Mouse (Mus musculus) myocyte (in vitro differentiated cells): Measurements from ENCODE around the gene Sh3d19. TPM values are rescaled to one million over a fixed set of nuclear protein-coding genes. Genes with fewer than 3 reads are reported as not detected.

ENCODE experiments used
- H3K27me3 ChIP-seq: one replicate; pipeline ENCODE4 v1.6.1; 2011; ENCODE audit not compliant: control insufficient read depth, insufficient read depth, insufficient read length
- H3K36me3 ChIP-seq: one replicate; pipeline ENCODE4 v1.6.1; 2011; ENCODE audit not compliant: control insufficient read depth, insufficient read depth
- H3K4me2 ChIP-seq: one replicate; pipeline ENCODE4 v1.6.1; 2011; ENCODE audit warnings: low read depth, control low read depth
- H3K4me3 ChIP-seq: one replicate; pipeline ENCODE4 v1.5.1; 2011; ENCODE audit warnings: mild to moderate bottlenecking, control low read depth, moderate library complexity
- H3K79me2 ChIP-seq: one replicate; pipeline ENCODE4 v1.6.1; 2011; ENCODE audit not compliant: control insufficient read depth, insufficient read depth
- H3ac ChIP-seq: one replicate; pipeline ENCODE4 v1.6.1; 2011; ENCODE audit not compliant: control insufficient read depth, insufficient read length
- CEBPB ChIP-seq: IDR thresholded peaks from 2 replicates; pipeline ENCODE4 v1.6.1; 2011; ENCODE audit warnings: mild to moderate bottlenecking, moderate library complexity; ENCODE audit not compliant: poor library complexity, insufficient read depth, severe bottlenecking
- E2F4 ChIP-seq: IDR thresholded peaks from one replicate; pipeline ENCODE4 v1.6.1; 2011; ENCODE audit warnings: mild to moderate bottlenecking, control low read depth, moderate library complexity; ENCODE audit not compliant: insufficient read depth
- MAX ChIP-seq: IDR thresholded peaks from one replicate; pipeline ENCODE4 v1.6.1; 2011; ENCODE audit warnings: low read depth, mild to moderate bottlenecking, control low read depth
- MYOD1 ChIP-seq, 3 experiments: IDR thresholded peaks; one replicate each; pipeline ENCODE4 v1.6.1; 2011; ENCODE audit warnings: control low read depth in 2 of 3, low read depth in 2 of 3, mild to moderate bottlenecking in 2 of 3, moderate library complexity in 1 of 3; ENCODE audit not compliant: insufficient read length in 2 of 3, control insufficient read depth in 1 of 3
- MYOG ChIP-seq, 3 experiments: IDR thresholded peaks; one replicate each; pipeline ENCODE4 v1.6.1; 2011; ENCODE audit warnings: control low read depth in 2 of 3, low read depth in 2 of 3, mild to moderate bottlenecking in 2 of 3; ENCODE audit not compliant: insufficient read length in 2 of 3, control insufficient read depth in 1 of 3, insufficient read depth in 1 of 3
- POLR2A ChIP-seq: IDR thresholded peaks from one replicate; pipeline ENCODE4 v1.6.1; 2011; ENCODE audit warnings: low read depth, mild to moderate bottlenecking, control low read depth, moderate library complexity; ENCODE audit not compliant: insufficient read length
- POLR2AphosphoS2 ChIP-seq: IDR thresholded peaks from one replicate; pipeline ENCODE4 v1.6.1; 2011; ENCODE audit warnings: low read depth, control low read depth; ENCODE audit not compliant: insufficient read length
- REST ChIP-seq: IDR thresholded peaks from one replicate; pipeline ENCODE4 v1.6.1; 2011; ENCODE audit warnings: mild to moderate bottlenecking, control low read depth, moderate library complexity; ENCODE audit not compliant: insufficient read depth, insufficient read length
- SRF ChIP-seq: IDR thresholded peaks from one replicate; pipeline ENCODE4 v1.6.1; 2011; ENCODE audit warnings: low read depth; ENCODE audit not compliant: control insufficient read depth, insufficient read length
- TCF12 ChIP-seq: IDR thresholded peaks from one replicate; pipeline ENCODE4 v1.6.1; 2011; ENCODE audit warnings: mild to moderate bottlenecking, control low read depth; ENCODE audit not compliant: poor library complexity, insufficient read depth, severe bottlenecking
- TCF3 ChIP-seq: IDR thresholded peaks from one replicate; pipeline ENCODE4 v1.6.1; 2011; ENCODE audit warnings: low read depth, control low read depth; ENCODE audit not compliant: insufficient read length
- USF1 ChIP-seq: IDR thresholded peaks from one replicate; pipeline ENCODE4 v1.6.1; 2011; ENCODE audit warnings: low read depth, mild to moderate bottlenecking, control low read depth, moderate library complexity
- polyA plus RNA-seq: library from polyadenylated mRNA; unstranded; fragments of >200 nt; fragmentation: generic; extraction: Trizol; gene quantifications from one replicate; pipeline ENCODE4 v1.2.1, GENCODE M21; 2012; ENCODE audit warnings: missing spikeins

Gene Sh3d19
- polyA plus RNA-seq, 1 experiment, result 7.0 TPM

- Histone ChIP-seq H3K79me2 (no peaks in the 10 kb centered on the region), H3ac (no peak overlapping the region), H3K27me3 (no peaks in the 10 kb centered on the region), H3K4me2 (no peak overlapping the region), H3K4me3 (no peak overlapping the region), H3K36me3 (no peaks in the 10 kb centered on the region)
- TF ChIP-seq CEBPB, result no peak
Observed at GRCm38 (mm10) chr3:86017484-86017883, 46.6 kb downstream of the Sh3d19 start.

GRCm38 (mm10) chr3:86020921-86021650, 50.2 kb downstream of the Sh3d19 start:
- TF ChIP-seq POLR2AphosphoS2 (no peak), MYOD1 (IDR thresholded peaks at IDR 0.05; ENCODE audit: control insufficient read depth in 1 of 3, insufficient read length in 2 of 3, low read depth in 2 of 3) (no peak), POLR2A (no peak), MYOG (IDR thresholded peaks at IDR 0.05; ENCODE audit: control insufficient read depth in 1 of 3, insufficient read depth in 1 of 3, insufficient read length in 2 of 3, low read depth in 2 of 3) (no peak), MAX (no peak), E2F4 (no peak), TCF3 (no peak), SRF (no peak), USF1 (no peak), TCF12 (no peak), CEBPB (no peak), REST (no peak)
- no peak overlapping the region for H3K4me2 ChIP-seq
- no peaks in the 10 kb centered on the region for H3K36me3 ChIP-seq
- H3K79me2 ChIP-seq, result no peaks in the 10 kb centered on the region
- no peaks in the 10 kb centered on the region for H3K27me3 ChIP-seq
- H3K4me3 ChIP-seq, result no peak overlapping the region
- no peak overlapping the region for H3ac ChIP-seq

GRCm38 (mm10) chr3:86021651-86022050, 50.7 kb downstream of the Sh3d19 start:
- no peak overlapping the region for H3K4me3 ChIP-seq
- no peaks in the 10 kb centered on the region for H3K27me3 ChIP-seq
- no peak overlapping the region for H3ac ChIP-seq
- no peaks in the 10 kb centered on the region for H3K36me3 ChIP-seq
- no peak overlapping the region for H3K4me2 ChIP-seq
- TF ChIP-seq MYOG (IDR thresholded peaks at IDR 0.05; ENCODE audit: control insufficient read depth in 1 of 3, insufficient read depth in 1 of 3, insufficient read length in 2 of 3, low read depth in 2 of 3) (no peak), MYOD1 (IDR thresholded peaks at IDR 0.05; ENCODE audit: control insufficient read depth in 1 of 3, insufficient read length in 2 of 3, low read depth in 2 of 3) (no peak), POLR2AphosphoS2 (no peak)
- no peaks in the 10 kb centered on the region for H3K79me2 ChIP-seq

- TF ChIP-seq TCF3 (no peak), USF1 (no peak), SRF (no peak), POLR2A (no peak), TCF12 (no peak), POLR2AphosphoS2 (no peak), MAX (no peak), E2F4 (no peak), MYOD1 (IDR thresholded peaks at IDR 0.05; ENCODE audit: control insufficient read depth in 1 of 3, insufficient read length in 2 of 3, low read depth in 2 of 3) (no peak), MYOG (IDR thresholded peaks at IDR 0.05; ENCODE audit: control insufficient read depth in 1 of 3, insufficient read depth in 1 of 3, insufficient read length in 2 of 3, low read depth in 2 of 3) (no peak), REST (no peak), CEBPB (no peak)
- H3K4me3 ChIP-seq, result no peak overlapping the region
- no peaks in the 10 kb centered on the region for H3K27me3 ChIP-seq
- H3K79me2 ChIP-seq, result no peaks in the 10 kb centered on the region
- H3ac ChIP-seq, result no peak overlapping the region
- no peaks in the 10 kb centered on the region for H3K36me3 ChIP-seq
- H3K4me2 ChIP-seq, result no peak overlapping the region
Observed at GRCm38 (mm10) chr3:86024065-86024795, 53.3 kb downstream of the Sh3d19 start.

- H3K4me3 ChIP-seq, result no peak overlapping the region
Observed at GRCm38 (mm10) chr3:86025341-86026137, 54.6 kb downstream of the Sh3d19 start.

More at GRCm38 (mm10) chr3:86025341-86026137, 54.6 kb downstream of the Sh3d19 start:
- H3ac ChIP-seq, result no peak overlapping the region
- no peak for TF ChIP-seq REST
- H3K27me3 ChIP-seq, result no peaks in the 10 kb centered on the region
- H3K36me3 ChIP-seq, result no peaks in the 10 kb centered on the region
- no peak overlapping the region for H3K4me2 ChIP-seq
- no peaks in the 10 kb centered on the region for H3K79me2 ChIP-seq
